Mouse (Mus musculus): ENCODE data around the gene Espl1. TPM values are rescaled to one million over a fixed set of nuclear protein-coding genes. Genes with fewer than 3 reads are reported as not detected.

The Espl1 gene
- total RNA-seq (2021): 1 to 10 TPM; 1.7 to 2.1 TPM
- long read RNA-seq, experiment 1, partial matches to known transcripts: 1 of 2 reads
- long read RNA-seq, experiment 1, other reads (novel, unspliced or antisense): 1 of 2 reads
- long read RNA-seq, experiment 2, partial matches to known transcripts: 1 of 1 reads
- long read RNA-seq, experiment 2, other reads (novel, unspliced or antisense): 0 of 1 reads

DNA sequence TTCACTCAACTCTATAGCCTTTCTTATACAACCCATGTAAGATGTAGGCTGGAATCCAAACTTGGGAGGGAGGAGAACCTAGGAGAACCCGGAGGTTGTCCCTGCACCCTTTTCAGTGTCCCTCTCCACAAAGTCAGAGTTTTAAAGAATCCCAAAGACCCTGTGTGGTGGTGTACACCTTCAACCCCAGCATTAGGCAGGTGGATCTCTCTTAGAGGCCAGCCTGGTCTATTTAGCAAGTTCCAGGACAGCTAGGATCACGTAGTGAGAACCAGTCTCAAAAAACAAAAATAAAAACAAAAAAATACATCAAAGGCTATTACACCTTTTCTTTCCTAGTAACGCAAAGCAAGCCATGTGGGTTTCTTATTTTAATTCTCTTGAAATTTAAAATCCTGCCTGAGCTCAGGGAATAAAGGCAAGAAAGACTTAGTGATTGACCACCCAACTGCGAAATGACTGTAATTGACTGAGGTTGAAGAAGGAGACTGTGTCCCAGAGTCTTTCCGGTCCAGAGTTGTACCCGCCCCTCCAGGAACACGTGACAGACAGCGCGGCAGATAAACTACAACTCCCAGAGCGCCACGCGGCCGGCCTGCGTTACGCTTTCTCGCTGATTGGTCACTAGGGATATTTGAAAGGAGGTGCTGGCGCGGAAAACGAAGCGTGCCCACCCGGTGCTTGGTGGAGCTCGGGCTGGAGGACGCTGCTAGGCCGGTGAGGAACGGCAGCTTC lies at the start of gene Espl1:
Gene Espl1 (plus strand): TSS at position 634 of the 735 bp plus-strand sequence.
- no peak; the same call in 1 of the 2 replicates for TF ChIP-seq CTCF (conservative IDR thresholded peaks at IDR 0.05)
- Histone ChIP-seq H3K27ac (peak within 1 kb of the TSS; percentile 85), H3K4me3 (peak within 1 kb of the TSS; percentile 75)
- DNase-seq (ENCODE audit: low spot score in 2 of 2): peak; percentile 91 to 93

- peak; percentile 86 to 90 for DNase-seq (ENCODE audit: low spot score in 2 of 2)
- no peak for TF ChIP-seq CTCF (conservative IDR thresholded peaks at IDR 0.05)
- H3K27ac ChIP-seq: peak overlapping the region; percentile 95
- peak overlapping the region; percentile 79 for H3K4me3 ChIP-seq
Measured at GRCm38 (mm10) chr15:102246866-102247251, 49.2 kb upstream of the Espl1 start.

DNA sequence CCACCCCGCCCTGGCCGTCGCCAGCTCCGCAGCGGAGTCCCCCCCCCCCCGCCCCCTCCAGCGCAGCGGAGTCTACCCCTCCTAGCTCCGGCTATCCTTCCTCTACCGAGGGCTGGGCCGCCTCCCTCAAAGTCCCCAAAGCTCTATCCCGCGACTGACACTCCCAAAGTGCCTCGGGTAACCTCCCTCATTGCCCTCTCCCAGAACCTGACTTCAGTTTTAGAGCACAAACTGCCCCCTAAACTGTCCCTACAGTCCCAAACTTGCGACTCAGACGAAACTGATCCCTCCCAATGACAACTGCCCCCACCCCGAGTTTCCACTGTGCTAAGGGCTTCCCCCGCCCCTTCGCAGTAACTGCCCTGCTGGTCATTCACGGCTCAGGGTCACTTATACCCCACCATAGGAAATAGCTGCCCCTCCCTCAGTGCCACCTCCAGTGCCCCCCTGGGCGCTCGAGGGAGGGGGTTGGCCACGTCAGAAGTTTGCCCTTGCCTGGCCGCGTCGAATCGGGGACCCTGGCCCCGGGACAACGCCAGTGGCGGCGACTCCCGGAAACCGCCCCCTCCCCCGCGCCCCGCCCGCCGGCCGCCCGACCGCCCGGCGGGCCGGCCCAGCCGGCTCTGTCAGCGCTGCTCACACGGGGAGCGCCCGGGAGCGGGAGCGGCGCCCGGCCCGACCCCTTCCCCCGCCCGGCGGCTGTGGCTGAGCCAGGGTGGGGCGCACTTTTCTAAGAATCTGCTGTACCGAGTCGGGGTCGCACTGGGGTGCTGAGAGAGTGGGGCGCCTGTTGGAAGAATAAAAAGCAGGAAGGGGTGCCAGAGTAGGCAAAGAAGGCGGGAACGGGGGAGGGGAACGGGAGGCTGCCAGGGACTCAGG lies 48.6 kb upstream of the Espl1 start:
- H3K4me3 ChIP-seq: peak overlapping the region; percentile 79
- peak overlapping the region; percentile 95 for H3K27ac ChIP-seq
- peak in 1 of 2 experiments; percentile 59 for DNase-seq (ENCODE audit: low spot score in 2 of 2)
- TF ChIP-seq CTCF (conservative IDR thresholded peaks at IDR 0.05): no peak; the same call in 1 of the 2 replicates

- no peak for DNase-seq (ENCODE audit: low spot score in 2 of 2)
- peak overlapping the region; percentile 95 for H3K27ac ChIP-seq
- peak overlapping the region; percentile 79 for H3K4me3 ChIP-seq
- no peak for TF ChIP-seq CTCF (conservative IDR thresholded peaks at IDR 0.05)
Measured at GRCm38 (mm10) chr15:102248131-102248811, 47.8 kb upstream of the Espl1 start.

GRCm38 (mm10) chr15:102248812-102249191 lies 47.3 kb upstream of the Espl1 start:
- H3K4me3 ChIP-seq: no peak overlapping the region
- no peak for TF ChIP-seq CTCF (conservative IDR thresholded peaks at IDR 0.05)
- peak overlapping the region; percentile 95 for H3K27ac ChIP-seq
- no peak for DNase-seq (ENCODE audit: low spot score in 2 of 2)

DNA sequence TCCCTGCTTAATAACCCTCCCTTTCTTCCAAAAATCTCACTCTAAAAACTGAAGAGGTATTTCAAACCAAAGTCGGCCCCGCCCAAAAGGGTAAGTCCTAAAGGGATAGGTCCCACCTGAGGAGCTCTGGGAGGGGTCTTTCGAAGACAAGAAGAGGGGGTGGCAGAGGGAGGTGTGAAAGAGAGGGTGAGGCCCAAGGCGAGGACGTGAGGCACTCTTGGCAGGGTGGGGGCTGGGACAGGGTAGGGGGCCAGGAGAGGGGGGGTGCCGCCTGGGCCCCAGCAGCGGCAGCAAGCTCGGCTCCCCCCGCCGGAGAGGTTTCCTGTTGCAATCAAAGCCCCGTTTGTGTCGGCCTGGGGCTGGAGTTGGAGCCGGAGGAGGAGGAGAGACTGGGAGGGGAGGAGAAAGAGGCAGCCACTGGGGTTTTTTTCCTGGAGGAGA lies 46.8 kb upstream of the Espl1 start:
- H3K4me3 ChIP-seq: no peak overlapping the region; the same call in 1 of the 2 replicates
- DNase-seq (ENCODE audit: low spot score in 2 of 2): no peak
- peak overlapping the region; percentile 74 for H3K27ac ChIP-seq
- TF ChIP-seq CTCF (conservative IDR thresholded peaks at IDR 0.05): no peak

DNA sequence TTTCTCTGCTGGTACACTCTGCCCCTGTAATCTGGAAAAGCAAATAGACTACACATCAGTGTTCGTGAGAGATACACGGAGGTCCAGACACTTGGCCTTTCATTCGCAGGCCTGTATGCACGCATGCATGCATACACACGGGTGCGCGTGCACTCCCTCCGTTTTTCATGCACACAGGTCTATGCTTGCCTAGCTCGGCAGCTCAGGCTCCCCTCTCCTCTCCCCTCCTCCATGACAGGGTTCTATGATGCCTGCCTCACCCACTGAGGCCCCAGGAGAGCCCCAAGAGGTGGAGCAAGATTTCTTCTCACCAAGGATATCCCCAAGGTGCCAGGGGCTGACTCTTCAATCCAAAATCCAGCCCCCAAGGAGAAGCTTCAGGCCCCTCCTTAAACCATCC lies 46.1 kb upstream of the Espl1 start:
- no peak for DNase-seq (ENCODE audit: low spot score in 2 of 2)
- TF ChIP-seq CTCF (conservative IDR thresholded peaks at IDR 0.05): no peak
- Histone ChIP-seq H3K4me3 (no peak overlapping the region), H3K27ac (peak overlapping the region; percentile 74)

- DNase-seq (ENCODE audit: low spot score in 2 of 2): no peak
- Histone ChIP-seq H3K27ac (no peak overlapping the region; the same call in 1 of the 2 replicates), H3K4me3 (no peak overlapping the region)
- TF ChIP-seq CTCF (conservative IDR thresholded peaks at IDR 0.05): no peak
Measured at GRCm38 (mm10) chr15:102250521-102250920, 45.5 kb upstream of the Espl1 start.

DNA sequence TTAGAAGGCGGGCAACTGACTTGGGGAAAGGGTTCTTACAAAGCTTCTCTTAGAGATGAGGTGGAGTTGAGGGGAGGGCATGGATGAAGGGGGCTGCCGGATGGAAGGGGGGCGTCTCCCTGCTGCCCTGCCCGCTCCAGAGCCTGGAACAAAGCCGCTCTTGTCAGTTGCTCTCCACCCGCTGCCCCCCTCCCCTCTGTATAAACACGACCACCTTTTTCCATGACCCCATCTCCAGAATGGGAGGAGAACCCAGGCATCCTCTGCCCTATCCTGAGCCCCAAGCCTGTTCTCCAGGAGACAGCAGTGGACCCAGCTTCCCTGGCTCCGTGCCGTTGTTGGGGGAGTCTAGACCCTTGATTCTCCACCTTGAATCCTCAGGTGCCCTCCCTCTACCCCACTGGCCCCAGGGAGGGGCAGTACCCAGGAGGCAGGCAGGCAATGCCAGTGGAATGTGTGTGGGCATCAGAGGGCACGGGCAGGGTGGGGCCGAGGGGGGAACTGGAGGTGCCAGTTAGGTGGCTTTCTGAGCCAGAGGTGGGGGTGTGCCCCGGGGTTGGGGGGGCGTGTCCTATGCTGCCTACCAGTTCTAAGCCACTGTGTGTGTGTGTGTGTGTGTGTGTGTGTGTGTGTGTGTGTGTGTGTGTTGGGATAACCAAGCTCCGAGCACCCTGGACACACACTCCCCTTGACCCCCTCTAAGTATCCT lies 40.4 kb upstream of the Espl1 start:
- Histone ChIP-seq H3K4me3 (no peak overlapping the region), H3K27ac (no peak overlapping the region)
- no peak for TF ChIP-seq CTCF (conservative IDR thresholded peaks at IDR 0.05)
- no peak for DNase-seq (ENCODE audit: low spot score in 2 of 2)

DNA sequence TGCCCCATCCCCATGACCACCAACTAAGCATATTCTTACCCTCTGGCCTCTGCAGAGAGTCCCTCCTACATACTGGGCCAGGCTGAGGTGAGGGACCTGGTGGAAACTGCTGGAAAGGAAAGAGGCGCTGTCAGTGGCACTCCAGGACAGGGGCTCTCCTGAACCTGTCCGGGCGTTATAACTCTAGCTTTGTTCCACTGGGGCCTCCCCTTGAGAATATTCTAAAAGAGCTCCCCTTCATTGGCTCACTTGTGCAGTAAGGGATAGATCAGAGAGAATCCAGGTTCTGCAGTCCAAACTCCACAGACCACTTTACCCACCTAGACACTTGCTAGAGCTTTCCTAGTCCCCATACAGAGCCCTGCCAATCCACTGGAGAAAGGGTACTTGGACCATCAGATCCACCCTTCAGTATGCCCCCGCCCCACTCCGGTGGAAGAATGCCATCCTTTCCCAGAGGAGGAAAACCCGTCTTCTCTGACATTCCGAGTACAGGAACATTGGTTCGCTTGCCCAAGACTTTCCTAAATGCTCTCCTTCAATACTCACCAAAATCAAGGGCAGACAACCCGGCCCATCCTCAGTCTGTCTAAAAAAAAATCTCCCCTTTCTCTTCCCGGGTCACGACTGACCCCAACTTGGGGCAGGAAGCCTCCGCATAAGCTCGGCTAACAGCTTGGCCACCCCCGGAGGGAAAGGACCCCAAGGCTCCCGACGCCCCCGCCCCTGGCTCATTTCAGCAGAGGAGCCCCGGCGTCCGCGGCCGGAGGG lies 39.5 kb upstream of the Espl1 start:
- Histone ChIP-seq H3K27ac (peak overlapping the region; percentile 90), H3K4me3 (peak overlapping the region; percentile 63)
- TF ChIP-seq CTCF (conservative IDR thresholded peaks at IDR 0.05): no peak
- DNase-seq (ENCODE audit: low spot score in 2 of 2): no peak
